Mouse (Mus musculus) CH12.LX (cell line): ENCODE results near the gene S100b. TPM values are rescaled to one million over a fixed set of nuclear protein-coding genes. Genes with fewer than 3 reads are reported as not detected.

Experiments
- HCFC1 ChIP-seq: IDR thresholded peaks from 2 replicates; pipeline ENCODE4 v1.6.1; 2012; ENCODE audit warnings: low read depth, mild to moderate bottlenecking, inconsistent platforms, low read length, improper control_type of control experiment
- MXI1 ChIP-seq: IDR thresholded peaks from 2 replicates; pipeline ENCODE4 v1.6.1; 2011; ENCODE audit warnings: mild to moderate bottlenecking, low read depth, low read length, improper control_type of control experiment
- polyA plus RNA-seq: library from polyadenylated mRNA; unstranded; fragments of >175 nt; gene quantifications from 2 replicates; pipeline ENCODE4 v1.2.1, GENCODE M21; 2012; ENCODE audit warnings: low read depth; ENCODE audit not compliant: insufficient read length
- total RNA-seq, 2 experiments: library from RNA; depleted of rRNA; stranded (reverse); fragments of 300-350 nt in 1 of 2; fragments of >200 nt in 1 of 2; gene quantifications; 2 replicates each; pipeline ENCODE4 v1.2.3; 2012 to 2014

Gene S100b
- total and polyA plus RNA-seq, 3 experiments = not detected

DNA sequence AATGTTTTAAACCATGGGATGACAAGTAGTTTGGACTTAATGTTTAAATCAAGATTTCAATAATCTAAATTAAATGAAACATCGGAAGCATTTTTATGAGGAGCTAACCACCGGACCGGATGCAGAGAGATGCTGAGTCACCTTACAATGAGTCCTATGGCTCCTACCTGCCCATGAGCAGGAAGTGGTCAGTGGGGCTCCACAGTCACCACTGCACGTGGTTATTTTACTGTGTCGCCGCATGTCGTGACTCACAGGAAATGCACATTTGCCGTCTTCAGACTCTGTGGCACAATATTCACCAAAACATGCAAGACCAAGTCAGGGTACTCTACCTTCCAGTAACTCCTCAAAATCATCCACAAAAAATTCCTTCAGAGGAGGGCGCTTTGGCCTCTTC lies 53.1 kb downstream of the S100b start (continued):
- TF ChIP-seq MXI1 (no peak; the same call in 1 of the 2 replicates), HCFC1 (no peak)
- TF ChIP-seq, all 38 proteins: peak for 5

Other genes with a start within 250 kb of the S100b start
- 24.4 and 26.6 TPM in 2 replicates for gene Zfp280b, start 221.2 kb upstream of the S100b start, total RNA-seq (2012; rRNA removed)
- gene Zfp280b, start 221.2 kb upstream of the S100b start, total RNA-seq (2014; rRNA removed) = 15.2 and 19.0 TPM in 2 replicates
- 30.4 and 36.6 TPM in 2 replicates for gene Zfp280b, start 221.2 kb upstream of the S100b start, polyA plus RNA-seq
- gene Slc5a4b, start 142.9 kb upstream of the S100b start, total RNA-seq (2012; rRNA removed) = 0.04 TPM in 1 of 2 replicates, not detected in the other
- gene Slc5a4b, start 142.9 kb upstream of the S100b start, total RNA-seq (2014; rRNA removed) = not detected in 2 replicates
- not detected in 2 replicates for gene Slc5a4b, start 142.9 kb upstream of the S100b start, polyA plus RNA-seq
- gene Slc5a4a, start 106.4 kb upstream of the S100b start, total RNA-seq (2012; rRNA removed) = 0.04 TPM in 1 of 2 replicates, not detected in the other
- not detected in 2 replicates for gene Slc5a4a, start 106.4 kb upstream of the S100b start, total RNA-seq (2014; rRNA removed)
- not detected in 2 replicates for gene Slc5a4a, start 106.4 kb upstream of the S100b start, polyA plus RNA-seq
- gene Prmt2, start 16.0 kb upstream of the S100b start, total RNA-seq (2012; rRNA removed) = 11.3 and 14.4 TPM in 2 replicates
- gene Prmt2, start 16.0 kb upstream of the S100b start, total RNA-seq (2014; rRNA removed) = 6.1 and 6.4 TPM in 2 replicates
- gene Prmt2, start 16.0 kb upstream of the S100b start, polyA plus RNA-seq = 14.9 and 15.0 TPM in 2 replicates
- 1.4 and 2.4 TPM in 2 replicates for gene Dip2a, start 91.4 kb downstream of the S100b start, total RNA-seq (2012; rRNA removed)
- 0.73 and 0.97 TPM in 2 replicates for gene Dip2a, start 91.4 kb downstream of the S100b start, total RNA-seq (2014; rRNA removed)
- 1.5 TPM in 2 replicates for gene Dip2a, start 91.4 kb downstream of the S100b start, polyA plus RNA-seq
- not detected in 2 replicates for gene AC141477.1, start 186.6 kb downstream of the S100b start, total RNA-seq (2012; rRNA removed)
- gene AC141477.1, start 186.6 kb downstream of the S100b start, total RNA-seq (2014; rRNA removed) = not detected in 2 replicates
- gene AC141477.1, start 186.6 kb downstream of the S100b start, polyA plus RNA-seq = 3.5 TPM in 1 of 2 replicates, not detected in the other
- 28.7 and 29.1 TPM in 2 replicates for gene Pcnt, start 188.9 kb downstream of the S100b start, total RNA-seq (2012; rRNA removed)
- 22.2 and 24.6 TPM in 2 replicates for gene Pcnt, start 188.9 kb downstream of the S100b start, total RNA-seq (2014; rRNA removed)
- 30.2 and 30.6 TPM in 2 replicates for gene Pcnt, start 188.9 kb downstream of the S100b start, polyA plus RNA-seq
- 0.25 and 0.42 TPM in 2 replicates for gene 2610028H24Rik, start 195.2 kb downstream of the S100b start, total RNA-seq (2012; rRNA removed)
- gene 2610028H24Rik, start 195.2 kb downstream of the S100b start, total RNA-seq (2014; rRNA removed) = not detected in 2 replicates
- gene 2610028H24Rik, start 195.2 kb downstream of the S100b start, polyA plus RNA-seq = not detected in 2 replicates
- gene Mcm3ap, start 215.1 kb downstream of the S100b start, total RNA-seq (2012; rRNA removed) = 34.2 and 40.4 TPM in 2 replicates
- 26.4 and 26.9 TPM in 2 replicates for gene Mcm3ap, start 215.1 kb downstream of the S100b start, total RNA-seq (2014; rRNA removed)
- gene Mcm3ap, start 215.1 kb downstream of the S100b start, polyA plus RNA-seq = 47.8 and 51.1 TPM in 2 replicates
- gene Ybey, start 215.3 kb downstream of the S100b start, total RNA-seq (2012; rRNA removed) = 4.3 and 4.4 TPM in 2 replicates
- gene Ybey, start 215.3 kb downstream of the S100b start, total RNA-seq (2014; rRNA removed) = 5.2 TPM in 2 replicates
- 2.0 and 3.0 TPM in 2 replicates for gene Ybey, start 215.3 kb downstream of the S100b start, polyA plus RNA-seq